Mouse (Mus musculus) adrenal gland, adult 8-10 months (tissue): Measurements from ENCODE around the gene Htr2a. TPM values are rescaled to one million over a fixed set of nuclear protein-coding genes. Genes with fewer than 3 reads are reported as not detected.

Experiments used
- DNase-seq: peaks from one replicate; pipeline ENCODE4 v3.0.0; 2022
- total RNA-seq, 4 experiments: library from RNA; stranded (reverse); gene quantifications; 2 replicates each; pipeline ENCODE4 v1.2.4; 2022

The Htr2a gene
- total RNA-seq = under 1 TPM; 0.06 to 0.22 (median 0.11) TPM

DNA sequence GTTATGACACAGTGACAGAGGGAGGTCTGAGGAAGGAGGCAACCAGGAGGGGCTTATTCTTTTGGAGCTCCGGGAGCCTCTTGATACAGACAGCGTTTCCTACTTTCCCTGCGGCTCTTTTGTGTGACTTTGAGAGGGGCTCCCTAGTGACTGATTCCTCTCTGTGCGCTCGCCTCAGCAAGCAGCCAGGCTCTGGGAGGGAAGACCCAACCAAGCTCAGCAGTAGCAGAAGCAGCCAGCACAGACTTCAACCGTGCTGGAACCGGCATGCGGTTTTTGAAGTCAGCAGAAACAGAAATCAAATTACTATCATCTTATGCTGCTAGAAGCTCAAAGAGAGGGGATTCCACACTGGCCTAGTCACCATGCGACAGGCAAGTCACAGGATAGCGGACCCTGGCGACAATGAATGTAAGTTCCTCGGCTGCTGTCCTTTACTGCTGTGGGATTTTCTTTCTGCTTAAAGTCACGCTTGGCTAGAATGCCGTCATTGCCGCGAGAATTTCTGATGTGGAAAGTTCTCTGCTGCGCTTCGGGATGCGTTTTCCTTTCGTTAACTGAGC is at the start of gene Htr2a:
Gene Htr2a, plus strand, starts transcription at position 22 of the 563 bp plus-strand sequence.
- no peak for DNase-seq

DNA sequence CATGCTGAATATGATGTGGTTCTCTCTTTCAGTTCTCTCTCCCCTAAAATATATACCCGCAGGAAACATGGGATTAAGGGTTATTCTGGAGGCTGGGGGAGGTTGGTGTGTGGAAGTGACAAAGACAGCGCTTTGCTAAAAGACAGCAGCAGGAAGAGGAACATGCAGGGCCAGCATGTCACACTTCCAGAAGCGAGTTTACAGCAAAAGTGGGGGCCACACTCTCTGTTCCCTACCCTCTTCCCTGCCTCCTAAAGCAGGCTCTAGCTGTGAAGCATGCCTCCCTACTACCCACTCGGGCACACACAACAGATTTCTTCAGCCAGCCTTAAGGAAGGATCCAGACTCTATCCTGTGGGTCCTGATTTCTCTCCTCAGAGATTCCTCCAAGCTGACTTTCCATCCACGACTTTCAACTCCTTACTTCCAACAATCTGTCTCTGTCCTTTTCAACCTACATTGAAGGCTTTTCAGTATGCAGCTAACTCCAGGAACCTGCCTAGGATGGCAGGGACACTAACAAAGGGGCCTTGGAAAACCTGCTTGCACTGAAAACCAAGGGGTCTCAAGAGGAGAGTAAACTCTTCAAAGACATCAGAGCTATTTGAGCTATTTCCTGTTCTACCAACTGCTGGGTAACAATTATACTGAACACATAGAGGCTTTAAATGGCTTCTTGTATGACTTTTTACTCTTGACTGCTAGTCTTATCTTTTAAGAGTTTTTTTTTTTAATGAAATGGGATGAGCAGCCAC is 39.1 kb upstream of the Htr2a start:
- no peak for DNase-seq

DNA sequence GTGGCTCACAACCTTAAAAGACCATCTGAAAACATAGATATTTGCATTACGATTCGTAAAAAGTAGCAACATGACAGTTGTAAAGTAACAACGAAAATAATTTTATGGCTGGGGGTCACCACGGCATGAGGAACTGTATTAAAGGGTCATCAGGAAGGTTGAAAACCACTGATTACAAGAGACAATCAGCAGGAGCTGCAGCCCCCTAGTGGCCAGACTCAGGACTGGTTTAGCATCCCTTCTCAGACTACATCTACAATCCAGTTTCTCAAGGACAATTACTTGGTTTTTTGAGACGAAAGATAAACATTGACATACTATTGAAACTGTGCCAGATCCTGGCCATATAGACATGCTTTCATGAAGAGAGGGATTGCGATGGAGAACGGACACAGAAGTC is 38.1 kb upstream of the Htr2a start:
- DNase-seq = peak; percentile 28

DNA sequence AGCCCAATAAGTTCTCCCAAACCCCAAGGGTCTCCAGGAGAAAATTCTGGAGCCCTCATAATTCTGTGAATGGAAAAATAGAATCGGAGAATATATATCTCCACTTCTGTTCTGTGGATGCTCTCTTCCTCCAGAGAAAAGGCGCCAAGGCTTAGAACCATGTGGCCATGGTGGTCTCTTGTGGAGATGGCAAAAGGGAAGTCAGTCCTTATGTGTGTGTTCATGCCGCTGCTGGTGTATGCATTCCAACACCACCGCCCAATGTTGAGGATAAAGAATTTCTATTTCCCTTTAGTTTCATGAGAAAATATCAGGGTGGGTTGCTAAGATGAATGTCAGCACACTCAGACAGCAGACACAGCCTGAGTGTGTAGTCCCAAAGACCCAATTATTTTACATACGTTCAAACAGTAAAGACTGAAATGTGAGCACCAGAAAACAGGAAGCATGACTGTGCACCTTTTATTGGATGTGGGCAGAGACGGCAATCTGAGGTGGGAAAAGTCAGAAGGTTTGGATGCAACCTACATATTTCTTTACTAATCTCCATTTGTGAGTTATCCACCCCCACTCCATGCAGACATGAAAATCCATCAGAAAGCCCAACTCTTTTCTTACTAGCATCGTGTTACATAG is 37.4 kb upstream of the Htr2a start:
- no peak for DNase-seq

DNA sequence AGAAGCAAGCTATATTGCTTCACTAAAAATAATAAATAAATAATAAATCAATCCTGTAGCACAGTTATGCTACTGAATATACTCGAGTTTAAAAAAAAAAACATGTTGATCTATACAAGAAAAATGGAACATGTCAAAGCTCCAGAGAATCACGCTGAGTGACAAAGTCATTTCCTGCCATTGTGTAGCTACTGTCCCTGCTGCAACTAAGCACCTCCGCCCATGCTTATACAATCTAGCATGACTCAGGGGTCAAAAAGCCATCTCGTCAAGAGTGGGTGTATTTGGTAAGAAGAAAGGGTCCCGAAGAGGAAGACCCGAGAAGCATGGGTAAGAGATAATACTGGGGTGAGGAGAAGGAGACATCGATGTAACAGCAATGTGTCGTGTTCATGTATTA is 29.3 kb upstream of the Htr2a start:
- DNase-seq = no peak

DNA sequence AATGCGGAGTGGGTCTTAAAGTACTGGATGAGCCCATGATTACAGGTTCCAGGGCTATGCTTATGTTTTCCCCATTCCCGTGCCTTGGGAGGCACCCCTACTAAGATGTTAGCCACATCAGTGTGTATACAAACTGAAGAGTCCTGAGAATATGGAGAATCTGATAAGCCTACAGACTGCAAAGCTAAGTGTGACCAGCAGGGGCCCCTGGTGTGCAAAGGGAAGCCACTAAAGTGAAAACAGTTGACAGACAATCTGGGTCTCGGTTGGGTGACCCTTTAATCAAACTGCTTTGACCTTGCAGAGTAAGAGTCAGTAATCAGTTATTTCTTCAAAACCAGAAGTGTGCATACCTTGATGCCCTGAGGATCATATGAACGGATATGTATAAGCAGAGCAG is 21.8 kb upstream of the Htr2a start:
- DNase-seq = no peak

DNA sequence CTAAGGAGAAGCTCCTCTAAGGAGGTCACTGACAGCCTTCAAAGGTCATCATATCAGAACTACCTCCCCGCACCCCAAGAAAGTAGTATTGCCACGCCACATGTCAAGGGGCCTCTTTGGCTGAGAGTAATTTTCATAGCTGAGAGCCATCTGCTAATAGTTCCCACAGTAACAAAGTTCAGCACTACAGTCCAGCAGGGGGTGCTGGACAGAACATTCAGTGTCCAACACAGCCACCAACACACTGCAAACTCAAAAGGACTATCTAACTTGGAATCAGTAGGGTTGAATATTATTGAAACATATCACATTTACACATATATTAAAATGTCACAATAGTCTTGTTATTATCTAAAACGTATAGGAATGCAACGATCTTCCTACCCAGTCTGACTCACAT is 2.6 kb upstream of the Htr2a start:
- DNase-seq = no peak

DNA sequence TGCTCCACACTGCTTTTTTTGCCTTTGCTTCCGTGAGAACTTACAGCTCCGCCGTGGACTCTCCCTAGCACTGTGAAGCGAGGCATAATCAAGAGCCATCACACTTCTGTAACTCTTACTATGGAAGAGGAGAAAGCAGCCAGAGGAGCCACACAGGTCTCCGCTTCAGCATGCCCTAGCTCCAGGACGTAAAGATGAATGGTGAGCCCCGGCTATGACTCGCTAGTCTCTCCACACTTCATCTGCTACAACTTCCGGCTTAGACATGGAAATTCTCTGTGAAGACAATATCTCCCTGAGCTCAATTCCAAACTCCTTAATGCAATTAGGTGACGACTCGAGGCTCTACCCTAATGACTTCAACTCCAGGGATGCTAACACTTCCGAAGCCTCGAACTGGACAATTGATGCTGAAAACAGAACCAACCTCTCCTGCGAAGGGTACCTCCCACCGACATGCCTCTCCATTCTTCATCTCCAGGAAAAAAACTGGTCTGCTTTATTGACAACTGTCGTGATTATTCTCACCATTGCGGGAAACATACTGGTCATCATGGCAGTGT is 1.1 kb downstream of the Htr2a start:
- no peak for DNase-seq

DNA sequence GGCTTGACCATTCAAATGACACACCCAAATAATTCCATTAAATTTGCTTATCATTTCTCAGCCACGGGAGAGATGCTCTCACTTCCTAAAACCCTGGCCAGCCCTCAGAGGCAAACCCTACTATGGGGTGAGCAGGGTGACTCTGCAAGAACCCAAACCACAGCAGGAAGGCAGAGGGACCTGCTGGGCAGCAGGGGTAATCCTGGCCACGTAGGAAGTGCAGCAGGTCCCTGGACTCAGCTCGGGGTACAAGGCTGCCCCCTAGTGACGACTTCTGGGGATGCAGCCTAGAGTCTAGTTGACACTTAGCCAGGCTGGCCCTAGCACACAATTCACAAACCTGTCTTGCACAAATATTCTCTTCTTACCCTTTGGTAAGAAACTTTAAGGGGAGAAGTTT is 2.7 kb downstream of the Htr2a start:
- DNase-seq = peak; percentile 54

DNA sequence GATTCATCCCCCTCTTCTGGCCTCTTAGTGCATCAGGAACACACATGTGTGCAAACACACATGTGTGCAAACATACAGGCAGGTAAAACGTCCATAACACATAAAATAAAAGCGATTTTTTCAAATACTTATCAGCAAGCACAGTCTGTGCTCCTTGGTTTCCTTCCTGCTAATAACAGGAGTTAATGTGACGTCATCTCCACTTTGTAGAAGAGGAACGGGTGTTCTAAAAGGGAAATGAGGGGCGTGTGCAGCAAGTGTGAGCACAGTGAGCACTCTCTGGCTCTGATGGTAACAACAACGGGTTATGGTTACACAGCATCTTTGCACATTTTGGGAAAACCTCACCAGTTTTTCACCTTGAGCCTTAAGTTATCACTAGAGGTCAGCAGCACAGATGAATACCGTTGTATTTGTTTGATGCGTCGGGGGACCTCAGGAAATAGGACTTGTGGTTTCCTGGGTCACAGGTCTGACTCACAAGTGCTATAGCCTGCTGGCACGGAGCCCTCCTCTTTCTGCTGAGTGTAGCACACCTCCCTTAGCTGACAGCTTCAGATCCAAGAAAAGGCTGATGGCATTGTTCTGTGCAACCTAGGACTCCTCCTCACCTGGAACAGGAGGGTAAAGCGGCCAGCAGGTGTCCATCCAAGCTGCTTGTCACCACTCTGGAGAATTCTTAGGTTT is 5.6 kb downstream of the Htr2a start:
- DNase-seq = no peak

DNA sequence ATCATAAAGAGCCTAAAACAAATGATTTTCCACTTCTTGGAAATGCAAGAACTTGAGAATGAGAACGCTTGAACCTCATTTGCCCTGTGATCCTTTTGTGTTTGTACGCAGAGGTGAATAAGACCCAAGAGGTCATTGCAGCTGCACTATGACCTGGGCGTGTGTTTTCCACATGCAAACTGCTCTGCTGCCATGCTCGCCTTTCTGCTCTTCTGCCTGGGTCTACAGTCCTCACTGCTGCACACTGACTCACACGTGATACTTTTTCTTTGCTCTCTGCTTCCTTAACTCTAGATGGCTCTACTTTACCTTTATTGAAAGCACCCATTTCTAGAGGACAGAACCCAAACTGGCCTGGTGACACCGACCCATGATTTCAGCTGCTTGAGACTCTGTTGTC is 9.4 kb downstream of the Htr2a start:
- no peak for DNase-seq

DNA sequence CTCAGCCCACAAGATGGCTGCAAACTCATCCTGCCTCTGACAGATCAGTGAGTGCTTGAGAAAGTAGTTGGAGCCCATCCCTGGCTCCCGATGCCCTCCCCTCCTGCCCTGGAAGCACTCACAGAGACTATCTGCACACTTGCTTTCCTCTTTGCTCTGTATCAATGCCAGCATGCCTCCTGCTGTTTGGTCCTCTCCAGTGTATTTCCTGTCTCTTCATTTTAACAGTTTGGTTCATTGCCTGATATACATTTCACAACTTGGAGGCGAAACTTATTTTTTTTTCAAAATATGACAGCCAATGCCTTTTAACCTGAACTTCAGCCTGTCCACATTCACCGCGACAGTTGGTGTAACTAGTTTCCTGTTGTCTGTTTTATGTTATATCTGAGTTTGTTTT is 11.0 kb downstream of the Htr2a start:
- no peak for DNase-seq

DNA sequence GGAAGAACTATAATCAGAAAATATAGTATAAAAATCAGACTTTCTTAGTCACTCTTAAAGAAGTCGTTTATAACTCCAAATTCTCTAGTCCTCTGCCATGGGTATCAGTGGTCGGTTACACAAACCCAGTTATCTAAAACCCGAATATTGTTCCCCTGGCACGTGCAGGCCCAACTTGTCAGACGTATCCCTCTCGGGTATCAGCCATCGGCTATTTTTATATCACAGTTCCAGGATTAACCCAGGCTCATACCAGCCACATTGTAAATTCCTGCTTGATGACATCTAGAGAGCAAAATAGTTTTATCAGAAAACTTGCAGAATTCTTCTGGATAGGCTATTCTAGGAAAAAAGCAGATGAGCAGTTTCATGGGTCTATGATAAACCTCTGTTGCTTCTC is 16.6 kb downstream of the Htr2a start:
- DNase-seq = no peak

DNA sequence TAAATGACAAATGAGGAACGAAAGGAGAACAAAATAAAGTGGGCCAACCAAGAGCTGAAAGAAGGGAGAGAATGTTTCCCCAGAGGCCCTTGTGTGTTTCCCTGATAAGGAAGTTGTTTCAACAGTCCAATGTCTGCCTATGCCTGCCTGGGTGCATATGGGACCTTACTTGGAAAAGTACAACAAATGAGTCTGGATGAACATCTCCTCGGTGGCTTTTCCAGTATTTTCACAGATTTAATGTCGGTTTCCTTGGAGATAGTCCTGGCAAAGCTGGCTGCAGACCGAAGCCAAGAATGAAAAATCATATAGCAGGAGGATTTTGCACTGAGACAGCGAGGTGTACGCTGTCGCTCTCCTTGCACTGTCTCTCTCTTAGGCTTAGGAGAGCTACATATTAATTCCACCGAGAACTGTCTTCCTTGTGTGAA is 18.8 kb downstream of the Htr2a start:
- DNase-seq = no peak

DNA sequence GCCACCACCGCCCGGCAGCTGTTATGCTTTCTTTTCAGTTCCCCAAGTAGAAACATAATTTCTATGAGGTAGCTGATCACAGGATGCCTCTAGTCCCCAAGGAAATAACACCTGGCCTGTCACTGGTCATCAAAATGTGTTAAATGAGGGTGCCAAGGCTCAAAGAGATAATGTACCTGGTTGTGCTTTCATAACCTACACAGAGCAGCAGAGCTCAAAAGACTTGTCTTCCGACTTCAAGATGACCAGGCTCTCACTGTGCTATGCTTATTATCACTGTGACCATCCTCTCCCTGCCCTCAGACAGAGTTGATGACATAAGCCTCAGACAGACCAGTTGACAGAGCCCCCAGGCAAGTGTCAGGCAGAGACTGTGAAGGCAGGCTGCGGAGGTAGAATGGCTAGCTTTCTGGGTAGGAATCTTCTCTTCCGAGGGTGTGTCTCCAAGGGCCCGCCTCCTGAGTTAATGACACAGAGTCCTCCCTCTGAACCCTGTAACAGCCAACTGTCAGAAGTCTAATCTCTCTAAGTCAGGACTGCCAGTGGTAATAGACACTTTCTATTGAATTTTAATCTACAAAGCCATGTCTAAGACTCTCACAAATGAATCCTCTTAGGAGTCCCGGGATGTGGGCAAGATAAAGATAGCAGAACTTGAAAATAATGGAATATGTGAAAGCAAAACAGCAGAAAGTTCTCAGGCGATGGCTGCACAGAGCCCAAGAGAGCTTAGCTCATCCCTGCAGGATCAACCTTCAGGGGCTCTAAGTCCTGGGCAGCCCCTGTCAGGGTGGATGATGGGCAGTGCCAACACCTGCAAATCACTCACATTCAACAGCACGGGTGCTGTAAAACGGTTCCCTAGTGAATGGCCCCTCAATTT is 31.7 kb downstream of the Htr2a start:
- DNase-seq = no peak

DNA sequence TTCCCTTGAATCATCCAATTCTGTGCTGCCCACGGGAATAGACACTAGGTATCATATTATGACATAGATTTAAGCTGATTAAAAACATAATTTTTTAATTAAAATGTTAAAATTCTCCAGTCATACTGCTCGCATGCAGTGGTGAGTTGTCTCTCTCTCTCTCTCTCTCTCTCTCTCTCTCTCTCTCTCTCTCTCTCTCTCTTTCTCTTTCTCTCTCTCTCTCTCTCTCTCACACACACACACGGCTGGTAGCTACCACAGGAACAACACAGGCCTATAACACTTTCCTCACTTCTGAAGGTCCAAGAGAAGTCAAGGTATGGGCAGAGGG is 32.3 kb downstream of the Htr2a start:
- DNase-seq = no peak

DNA sequence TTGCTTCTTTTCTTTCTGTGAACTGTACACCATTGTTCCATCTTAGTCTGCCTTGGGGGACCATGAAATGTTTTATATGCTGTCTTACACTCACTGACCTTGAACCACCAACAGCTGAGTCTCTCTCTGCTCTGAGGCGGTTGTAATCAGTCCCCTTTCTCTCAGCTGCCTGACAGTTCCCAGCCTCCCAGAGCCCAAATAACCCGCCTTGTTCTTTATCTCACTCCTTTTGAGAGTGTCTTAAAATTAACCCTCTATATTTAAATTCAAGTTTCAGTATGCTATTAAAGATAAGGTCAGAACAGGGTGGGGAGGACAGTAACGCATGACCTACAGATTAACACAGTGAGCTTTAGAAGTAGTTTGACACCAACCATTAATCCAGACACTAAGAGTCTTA is 32.9 kb downstream of the Htr2a start:
- DNase-seq = no peak

DNA sequence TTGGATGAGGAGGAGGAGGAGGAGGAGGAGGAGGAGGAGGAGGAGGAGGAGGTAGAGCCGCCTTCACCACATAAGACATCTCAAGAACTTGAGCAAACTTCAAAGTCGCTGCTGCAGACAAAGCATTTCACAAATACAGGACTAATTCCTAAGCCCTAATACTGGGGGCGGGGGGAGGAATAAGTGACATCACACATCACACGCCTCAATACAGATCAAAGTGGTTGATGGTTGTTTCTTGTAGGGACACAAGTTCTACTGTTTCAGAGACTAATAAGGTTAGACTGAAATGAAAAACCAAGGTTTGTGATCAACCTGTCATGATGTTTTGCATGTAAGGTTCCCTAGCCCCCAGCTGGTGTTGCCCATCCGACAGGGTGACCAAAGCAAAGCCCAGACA is 39.2 kb downstream of the Htr2a start:
- no peak for DNase-seq

DNA sequence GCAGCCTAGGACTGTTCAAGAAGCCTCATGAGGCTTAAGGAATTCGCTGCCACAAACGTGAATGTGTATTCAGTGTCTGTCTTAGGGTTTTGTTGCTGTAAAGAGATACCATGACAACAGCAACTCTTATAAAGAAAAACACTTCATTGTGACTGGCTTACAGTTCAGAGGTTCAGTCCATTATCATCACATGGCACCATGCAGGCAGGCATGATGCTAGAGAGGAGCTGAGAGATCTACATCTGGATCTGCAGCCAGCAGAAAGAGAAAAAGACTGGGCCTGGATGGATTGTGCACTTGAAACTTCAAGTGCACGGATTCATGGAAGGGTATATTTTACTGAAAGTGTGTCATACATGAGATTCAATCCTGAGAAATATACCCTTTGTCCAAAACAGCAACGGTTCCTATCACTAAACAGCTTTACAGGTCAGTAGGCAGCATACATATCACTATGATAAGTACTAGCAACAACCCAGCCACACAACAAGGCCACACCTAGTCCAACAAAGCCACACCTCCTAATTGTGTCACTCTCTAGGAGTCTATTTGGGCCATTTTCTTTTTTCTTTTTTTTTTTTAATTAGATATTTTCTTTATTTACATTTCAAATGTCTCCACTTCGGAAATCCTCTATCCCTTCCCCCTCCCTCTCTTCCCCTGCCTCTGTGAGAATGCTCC is 43.8 kb downstream of the Htr2a start:
- no peak for DNase-seq

DNA sequence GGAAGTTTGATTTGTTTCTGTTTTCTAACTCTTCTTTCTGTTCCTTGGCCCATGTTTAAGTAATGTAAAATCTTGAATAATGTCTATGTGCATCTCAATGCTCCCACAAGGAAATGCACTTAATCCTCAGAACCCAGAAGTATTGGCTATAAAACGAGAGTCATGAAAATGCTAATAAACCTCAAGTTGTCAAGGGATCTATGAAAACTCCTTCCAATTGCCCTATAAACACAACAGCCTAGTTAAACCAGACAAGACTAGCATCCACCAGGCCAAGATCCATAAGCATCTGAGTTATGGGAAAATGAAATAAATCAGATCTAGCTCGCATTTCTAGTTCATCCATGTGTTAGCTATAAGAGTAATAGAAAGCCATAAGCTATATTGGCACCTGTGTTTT is 51.3 kb downstream of the Htr2a start:
- no peak for DNase-seq

DNA sequence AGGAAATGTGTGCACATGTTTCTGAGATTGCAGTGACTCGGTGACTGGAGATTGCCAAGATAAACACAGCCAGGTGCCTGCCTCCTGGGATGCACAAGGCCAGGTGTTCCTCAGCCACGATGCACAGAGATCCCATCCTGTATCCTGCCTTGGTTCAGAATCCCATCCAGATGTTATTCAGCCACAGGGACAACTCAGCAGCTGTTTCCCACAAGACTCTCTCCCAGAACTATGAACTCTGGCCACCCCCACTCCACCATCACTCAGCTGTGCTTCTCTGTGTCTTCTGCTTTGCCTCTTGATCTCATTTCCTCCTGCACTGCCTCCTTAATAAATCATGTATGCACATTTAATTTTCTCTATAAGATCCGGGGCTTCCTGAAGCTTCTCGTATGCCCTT is 56.1 kb downstream of the Htr2a start:
- DNase-seq = no peak

DNA sequence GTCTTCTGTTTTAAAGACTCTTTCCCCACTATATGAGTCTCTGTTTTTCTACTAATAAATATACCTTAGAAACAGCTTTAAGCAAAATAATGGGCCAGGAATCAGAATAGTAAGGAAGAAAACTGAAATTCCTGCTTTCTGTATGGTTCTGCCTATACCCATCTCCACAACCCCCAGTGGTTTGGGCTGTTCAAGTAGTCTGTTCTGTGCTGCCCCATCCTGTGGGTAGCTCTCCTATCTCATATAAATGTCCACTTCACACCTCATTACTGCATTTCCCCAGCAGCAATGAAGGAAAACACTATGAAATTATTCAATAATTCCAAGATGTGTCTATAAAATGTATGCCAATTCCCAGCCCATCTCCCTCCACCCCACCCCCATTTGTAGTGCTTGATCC is 56.8 kb downstream of the Htr2a start:
- DNase-seq = no peak
